Mouse (Mus musculus) myocyte (in vitro differentiated cells): ENCODE measurements around the gene Nuak2. TPM values are rescaled to one million over a fixed set of nuclear protein-coding genes. Genes with fewer than 3 reads are reported as not detected.

Experiments used
- H3K27me3 ChIP-seq: one replicate; pipeline ENCODE4 v1.6.1; 2011; ENCODE audit not compliant: control insufficient read depth, insufficient read depth, insufficient read length
- H3K36me3 ChIP-seq: one replicate; pipeline ENCODE4 v1.6.1; 2011; ENCODE audit not compliant: control insufficient read depth, insufficient read depth
- H3K4me2 ChIP-seq: one replicate; pipeline ENCODE4 v1.6.1; 2011; ENCODE audit warnings: low read depth, control low read depth
- H3K4me3 ChIP-seq: one replicate; pipeline ENCODE4 v1.5.1; 2011; ENCODE audit warnings: mild to moderate bottlenecking, control low read depth, moderate library complexity
- H3K79me2 ChIP-seq: one replicate; pipeline ENCODE4 v1.6.1; 2011; ENCODE audit not compliant: control insufficient read depth, insufficient read depth
- H3ac ChIP-seq: one replicate; pipeline ENCODE4 v1.6.1; 2011; ENCODE audit not compliant: control insufficient read depth, insufficient read length
- CEBPB ChIP-seq: IDR thresholded peaks from 2 replicates; pipeline ENCODE4 v1.6.1; 2011; ENCODE audit warnings: mild to moderate bottlenecking, moderate library complexity; ENCODE audit not compliant: poor library complexity, insufficient read depth, severe bottlenecking
- E2F4 ChIP-seq: IDR thresholded peaks from one replicate; pipeline ENCODE4 v1.6.1; 2011; ENCODE audit warnings: mild to moderate bottlenecking, control low read depth, moderate library complexity; ENCODE audit not compliant: insufficient read depth
- MAX ChIP-seq: IDR thresholded peaks from one replicate; pipeline ENCODE4 v1.6.1; 2011; ENCODE audit warnings: low read depth, mild to moderate bottlenecking, control low read depth
- MYOD1 ChIP-seq, 3 experiments: IDR thresholded peaks; one replicate each; pipeline ENCODE4 v1.6.1; 2011; ENCODE audit warnings: control low read depth in 2 of 3, low read depth in 2 of 3, mild to moderate bottlenecking in 2 of 3, moderate library complexity in 1 of 3; ENCODE audit not compliant: insufficient read length in 2 of 3, control insufficient read depth in 1 of 3
- MYOG ChIP-seq, 3 experiments: IDR thresholded peaks; one replicate each; pipeline ENCODE4 v1.6.1; 2011; ENCODE audit warnings: control low read depth in 2 of 3, low read depth in 2 of 3, mild to moderate bottlenecking in 2 of 3; ENCODE audit not compliant: insufficient read length in 2 of 3, control insufficient read depth in 1 of 3, insufficient read depth in 1 of 3
- POLR2A ChIP-seq: IDR thresholded peaks from one replicate; pipeline ENCODE4 v1.6.1; 2011; ENCODE audit warnings: low read depth, mild to moderate bottlenecking, control low read depth, moderate library complexity; ENCODE audit not compliant: insufficient read length
- POLR2AphosphoS2 ChIP-seq: IDR thresholded peaks from one replicate; pipeline ENCODE4 v1.6.1; 2011; ENCODE audit warnings: low read depth, control low read depth; ENCODE audit not compliant: insufficient read length
- REST ChIP-seq: IDR thresholded peaks from one replicate; pipeline ENCODE4 v1.6.1; 2011; ENCODE audit warnings: mild to moderate bottlenecking, control low read depth, moderate library complexity; ENCODE audit not compliant: insufficient read depth, insufficient read length
- SRF ChIP-seq: IDR thresholded peaks from one replicate; pipeline ENCODE4 v1.6.1; 2011; ENCODE audit warnings: low read depth; ENCODE audit not compliant: control insufficient read depth, insufficient read length
- TCF12 ChIP-seq: IDR thresholded peaks from one replicate; pipeline ENCODE4 v1.6.1; 2011; ENCODE audit warnings: mild to moderate bottlenecking, control low read depth; ENCODE audit not compliant: poor library complexity, insufficient read depth, severe bottlenecking
- TCF3 ChIP-seq: IDR thresholded peaks from one replicate; pipeline ENCODE4 v1.6.1; 2011; ENCODE audit warnings: low read depth, control low read depth; ENCODE audit not compliant: insufficient read length
- USF1 ChIP-seq: IDR thresholded peaks from one replicate; pipeline ENCODE4 v1.6.1; 2011; ENCODE audit warnings: low read depth, mild to moderate bottlenecking, control low read depth, moderate library complexity
- polyA plus RNA-seq: library from polyadenylated mRNA; unstranded; fragments of >200 nt; fragmentation: generic; extraction: Trizol; gene quantifications from one replicate; pipeline ENCODE4 v1.2.1, GENCODE M21; 2012; ENCODE audit warnings: missing spikeins

Nuak2 gene
- 6.0 TPM for polyA plus RNA-seq

- H3K27me3 ChIP-seq: no peaks in the 10 kb centered on the region
- H3K4me2 ChIP-seq: peak within 1 kb of the TSS; percentile 94
- peak within 1 kb of the TSS; percentile 11 for H3ac ChIP-seq
- H3K4me3 ChIP-seq: peak within 1 kb of the TSS; percentile 56
- no peaks in the 10 kb centered on the region for H3K36me3 ChIP-seq
- peaks cover 37% of the 10 kb centered on the region for H3K79me2 ChIP-seq
- TF ChIP-seq POLR2A (peak; percentile 95), TCF3 (no peak), E2F4 (no peak), MYOG (IDR thresholded peaks at IDR 0.05; ENCODE audit: control insufficient read depth in 1 of 3, insufficient read depth in 1 of 3, insufficient read length in 2 of 3, low read depth in 2 of 3) (peak in 1 of 3 experiments; percentile 1), POLR2AphosphoS2 (peak; percentile 94), REST (no peak), CEBPB (no peak), MAX (no peak), USF1 (peak; percentile 79), TCF12 (no peak), MYOD1 (IDR thresholded peaks at IDR 0.05; ENCODE audit: control insufficient read depth in 1 of 3, insufficient read length in 2 of 3, low read depth in 2 of 3) (no peak), SRF (no peak)
These were observed at the start of gene Nuak2 for GRCm38 (mm10) chr1:132315889-132316624. Gene Nuak2, plus strand, starts transcription at chr1:132316126.

- Histone ChIP-seq H3K36me3 (no peaks in the 10 kb centered on the region), H3K4me2 (peak overlapping the region; percentile 65), H3K79me2 (no peaks in the 10 kb centered on the region), H3K4me3 (no peak overlapping the region), H3ac (no peak overlapping the region), H3K27me3 (no peaks in the 10 kb centered on the region)
- TF ChIP-seq MAX (no peak), CEBPB (peak; percentile 66), USF1 (no peak)
These were observed 49.0 kb upstream of the Nuak2 start for GRCm38 (mm10) chr1:132266791-132267557.

GRCm38 (mm10) chr1:132267959-132268358, 48.0 kb upstream of the Nuak2 start:
- no peaks in the 10 kb centered on the region for H3K79me2 ChIP-seq
- H3K27me3 ChIP-seq: no peaks in the 10 kb centered on the region
- no peak overlapping the region for H3K4me3 ChIP-seq
- no peak overlapping the region for H3ac ChIP-seq
- no peak overlapping the region for H3K4me2 ChIP-seq
- TF ChIP-seq CEBPB: no peak
- TF ChIP-seq MYOD1 (IDR thresholded peaks at IDR 0.05; ENCODE audit: control insufficient read depth in 1 of 3, insufficient read length in 2 of 3, low read depth in 2 of 3): peak in 1 of 3 experiments; percentile 65
- H3K36me3 ChIP-seq: no peaks in the 10 kb centered on the region

GRCm38 (mm10) chr1:132268418-132269060, 47.4 kb upstream of the Nuak2 start:
- no peak for TF ChIP-seq TCF12
- no peak for TF ChIP-seq SRF
- TF ChIP-seq TCF3: no peak
- TF ChIP-seq USF1: no peak
- no peak for TF ChIP-seq MAX
- TF ChIP-seq CEBPB: no peak
- TF ChIP-seq MYOG (IDR thresholded peaks at IDR 0.05; ENCODE audit: control insufficient read depth in 1 of 3, insufficient read depth in 1 of 3, insufficient read length in 2 of 3, low read depth in 2 of 3): no peak
- TF ChIP-seq POLR2A: no peak
- TF ChIP-seq E2F4: no peak
- no peak for TF ChIP-seq POLR2AphosphoS2
- no peak for TF ChIP-seq MYOD1 (IDR thresholded peaks at IDR 0.05; ENCODE audit: control insufficient read depth in 1 of 3, insufficient read length in 2 of 3, low read depth in 2 of 3)
- TF ChIP-seq REST: no peak
- Histone ChIP-seq H3K36me3 (no peaks in the 10 kb centered on the region), H3ac (no peak overlapping the region), H3K4me3 (no peak overlapping the region), H3K4me2 (no peak overlapping the region), H3K79me2 (no peaks in the 10 kb centered on the region), H3K27me3 (no peaks in the 10 kb centered on the region)

- H3K36me3 ChIP-seq: no peaks in the 10 kb centered on the region
- H3K79me2 ChIP-seq: no peaks in the 10 kb centered on the region
- no peak overlapping the region for H3K4me2 ChIP-seq
- H3ac ChIP-seq: no peak overlapping the region
- H3K27me3 ChIP-seq: no peaks in the 10 kb centered on the region
- no peak overlapping the region for H3K4me3 ChIP-seq
- no peak for TF ChIP-seq POLR2AphosphoS2
- TF ChIP-seq REST: no peak
- no peak for TF ChIP-seq MYOG (IDR thresholded peaks at IDR 0.05; ENCODE audit: control insufficient read depth in 1 of 3, insufficient read depth in 1 of 3, insufficient read length in 2 of 3, low read depth in 2 of 3)
- no peak for TF ChIP-seq E2F4
- TF ChIP-seq USF1: no peak
These were observed 44.7 kb upstream of the Nuak2 start for GRCm38 (mm10) chr1:132271237-132271636.
